Mouse (Mus musculus) right cerebral cortex, postnatal 36 days (tissue): Measurements from ENCODE around the gene Ankrd49.

ENCODE experiments used
- DNase-seq, 2 experiments: peaks; one replicate each; pipeline ENCODE4 v3.0.0; 2022; ENCODE audit warnings: low spot score in 2 of 2, mixed read lengths in 1 of 2

Gene Ankrd49

GRCm38 (mm10) chr9:14784039-14785002, at the start of gene Ankrd49, which contains the start of gene Mre11a:
TSS of gene Ankrd49 (minus strand) at chr9:14784856.
TSS of gene Mre11a (plus strand) at chr9:14784654.
- peak; percentile 89 to 92 for DNase-seq

DNA sequence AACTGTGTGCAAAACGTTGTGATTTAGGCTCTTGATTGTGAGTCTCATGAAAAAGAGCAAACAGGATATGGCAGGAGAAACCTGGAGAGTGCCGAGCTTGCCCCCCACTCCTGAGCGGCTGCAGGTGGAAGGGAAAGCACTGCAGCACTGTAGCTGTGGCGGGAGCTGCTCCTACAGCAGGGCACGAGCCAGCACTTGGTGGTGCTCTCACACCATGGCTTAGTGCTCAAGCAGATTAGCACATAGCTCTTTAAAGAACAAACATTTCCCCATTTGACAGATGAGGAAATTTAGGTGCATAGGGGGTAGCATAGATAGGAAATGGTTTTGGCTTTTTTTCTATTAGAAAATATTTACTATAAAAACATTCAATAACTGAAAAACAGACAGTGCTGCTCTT, 47.4 kb upstream of the Ankrd49 start:
- no peak for DNase-seq

- no peak for DNase-seq
Observed at GRCm38 (mm10) chr9:14827875-14828274, 43.2 kb upstream of the Ankrd49 start.

GRCm38 (mm10) chr9:14824840-14825239, 40.2 kb upstream of the Ankrd49 start:
- DNase-seq: no peak

- no peak for DNase-seq
Observed at GRCm38 (mm10) chr9:14821396-14821795, 36.7 kb upstream of the Ankrd49 start.

- peak; percentile 26 to 56 for DNase-seq
Observed at GRCm38 (mm10) chr9:14810111-14810510, 25.5 kb upstream of the Ankrd49 start.

- DNase-seq: no peak
Observed at GRCm38 (mm10) chr9:14806786-14807185, 22.1 kb upstream of the Ankrd49 start.

GRCm38 (mm10) chr9:14805714-14806113, 21.1 kb upstream of the Ankrd49 start:
- DNase-seq: no peak

DNA sequence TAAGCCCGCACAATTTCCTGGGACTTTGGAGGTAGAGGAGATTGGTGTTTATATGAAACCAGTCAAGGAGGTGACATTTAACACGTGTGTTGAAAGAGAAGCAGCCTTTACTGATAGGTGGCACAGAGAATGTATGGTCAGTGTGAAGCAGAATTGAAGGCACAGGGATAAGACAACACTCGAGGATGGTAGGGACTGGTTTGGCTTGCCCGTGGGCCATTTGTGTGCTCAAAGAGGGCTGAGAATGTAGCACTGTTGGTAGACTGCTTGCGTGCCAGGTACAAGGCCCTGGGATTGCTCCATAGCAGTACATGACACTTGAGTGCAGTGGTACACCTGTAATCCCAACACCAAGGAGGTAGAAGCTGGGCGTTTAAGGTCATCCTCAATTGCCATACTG, 2.7 kb upstream of the Ankrd49 start:
- no peak for DNase-seq

DNA sequence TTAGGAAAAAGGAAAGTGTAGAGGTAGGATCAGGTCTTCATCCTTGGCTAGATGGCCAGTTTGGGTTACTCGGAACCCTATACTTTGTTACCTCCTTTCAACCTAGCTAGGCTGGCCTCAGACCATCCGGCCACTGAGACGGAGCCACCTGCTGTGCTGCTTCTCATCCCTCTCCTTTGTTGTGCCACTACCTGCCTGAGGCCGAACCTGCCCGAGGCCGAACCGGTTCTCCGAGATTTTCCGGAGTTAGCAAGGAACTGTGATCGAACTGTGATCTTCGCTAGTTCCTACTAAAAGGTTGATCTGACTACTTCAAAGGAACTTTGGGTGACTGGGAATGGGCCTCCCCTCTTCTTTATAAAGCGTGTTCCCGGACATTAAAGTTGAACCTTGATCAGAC, 6.3 kb downstream of the Ankrd49 start:
- DNase-seq: no peak

GRCm38 (mm10) chr9:14773813-14774212, 10.8 kb downstream of the Ankrd49 start:
- no peak for DNase-seq

GRCm38 (mm10) chr9:14772074-14772473, 12.6 kb downstream of the Ankrd49 start:
- no peak for DNase-seq

DNA sequence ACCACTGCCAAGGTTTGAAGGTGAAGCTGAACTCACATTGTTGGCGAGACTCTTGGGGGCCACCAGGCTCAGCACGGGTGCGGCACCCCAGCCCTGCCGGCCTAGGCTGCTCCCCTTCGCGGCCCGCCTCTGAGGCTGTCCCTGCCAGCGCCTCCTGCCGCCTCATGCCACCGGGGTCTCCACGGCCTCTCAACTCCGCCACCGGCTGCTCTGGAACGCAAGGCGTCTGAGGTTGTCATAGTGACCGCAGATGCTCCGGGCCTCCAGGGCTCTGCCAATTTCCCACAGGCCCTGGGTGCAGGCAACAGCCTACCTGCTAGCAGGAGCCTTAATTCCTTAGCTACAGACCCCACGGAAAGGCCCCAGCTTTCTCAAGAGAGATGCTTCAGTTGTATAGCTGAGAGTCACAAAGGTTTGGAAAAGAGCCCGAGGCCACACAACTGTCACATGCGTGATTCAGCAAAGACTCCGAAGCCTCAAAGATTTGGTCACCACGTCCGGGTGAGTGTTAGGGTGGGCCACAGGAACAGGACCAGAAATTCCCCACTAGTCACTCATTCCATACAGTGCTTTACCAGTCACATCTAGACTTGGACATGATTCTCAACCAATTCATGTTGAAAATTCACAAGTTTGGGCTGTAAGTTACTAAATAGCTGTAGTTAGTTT, 13.7 kb downstream of the Ankrd49 start, which contains the start of gene 1700012B09Rik:
Gene 1700012B09Rik, minus strand, starts transcription at position 228 of the 669 bp plus-strand sequence.
- DNase-seq: no peak

DNA sequence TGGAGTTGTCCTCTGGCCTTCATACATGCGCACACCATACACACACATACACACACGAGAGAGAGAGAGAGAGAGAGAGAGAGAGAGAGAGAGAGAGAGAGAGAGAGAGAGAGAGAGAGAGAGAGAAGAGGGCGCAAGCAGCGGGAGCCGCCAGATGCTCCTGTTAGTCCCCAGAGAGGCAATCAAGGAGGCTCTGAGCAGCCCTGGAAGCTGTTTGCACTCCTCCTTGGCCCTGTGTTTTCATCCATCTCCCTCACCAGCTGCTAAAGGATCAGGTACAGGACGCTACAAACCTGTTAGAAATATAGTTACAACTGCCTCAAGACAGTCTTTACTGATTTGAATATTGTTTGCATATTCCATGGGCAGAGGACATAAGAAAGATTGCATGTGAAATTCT, 14.8 kb downstream of the Ankrd49 start:
- DNase-seq: no peak

- no peak for DNase-seq
Observed at GRCm38 (mm10) chr9:14764765-14765164, 19.9 kb downstream of the Ankrd49 start.

DNA sequence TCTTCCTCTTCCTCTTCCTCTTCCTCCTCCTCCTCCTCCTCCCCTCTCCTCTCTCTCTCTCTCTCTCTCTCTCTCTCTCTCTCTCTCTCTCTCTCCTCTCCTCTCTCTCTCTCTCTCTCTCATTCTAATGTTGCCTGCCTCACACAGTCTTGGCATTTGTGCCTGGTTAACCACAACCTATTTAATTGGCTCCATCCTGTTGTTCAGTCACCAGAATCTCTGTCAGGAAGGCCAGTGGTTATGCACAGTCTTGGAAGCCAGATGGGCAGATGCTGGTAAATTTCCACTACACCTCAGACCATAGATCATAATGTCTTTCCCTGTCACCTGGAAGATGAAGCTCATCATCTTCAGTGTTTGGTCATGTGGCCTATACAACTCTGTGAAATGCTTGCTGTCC, 25.4 kb downstream of the Ankrd49 start:
- DNase-seq: no peak

DNA sequence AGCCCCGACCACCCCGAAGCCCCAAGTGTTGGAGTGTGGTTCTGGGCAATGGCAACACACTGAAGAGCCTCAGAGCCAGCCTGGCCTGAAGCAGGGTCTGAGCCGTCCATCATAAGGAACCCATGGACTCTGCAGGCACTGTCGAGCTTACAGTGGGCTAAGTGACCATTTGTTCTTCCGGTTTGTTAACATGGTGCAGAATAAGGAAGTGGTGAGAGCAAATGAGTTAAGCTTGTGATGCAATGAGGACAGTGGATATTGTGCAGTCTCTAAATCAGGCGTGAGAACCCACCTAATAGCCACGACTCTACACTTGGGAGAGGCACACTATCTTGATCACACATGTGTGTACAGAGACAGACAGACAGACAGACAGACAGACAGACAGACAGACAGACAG, 26.1 kb downstream of the Ankrd49 start:
- DNase-seq: no peak

DNA sequence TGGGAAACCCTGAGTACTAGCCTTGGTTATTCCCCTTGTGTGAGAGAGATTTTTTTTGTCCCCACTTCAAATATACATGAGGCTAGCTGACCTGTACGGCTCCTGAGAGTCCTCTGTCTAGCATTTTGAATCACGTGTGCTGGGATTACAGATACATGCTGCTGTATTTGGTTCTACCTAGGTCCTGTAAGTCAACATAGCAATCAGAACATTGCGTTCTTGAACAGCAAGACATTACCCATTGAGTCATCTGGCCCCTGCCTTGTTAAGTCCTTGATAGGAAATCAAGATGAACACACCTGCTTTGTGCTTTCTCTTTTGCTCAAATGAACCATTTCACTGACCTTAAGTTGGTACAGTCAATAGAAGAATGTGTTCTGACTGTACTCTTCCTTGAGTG, 30.2 kb downstream of the Ankrd49 start:
- no peak for DNase-seq

GRCm38 (mm10) chr9:14753947-14754346, 30.7 kb downstream of the Ankrd49 start:
- no peak for DNase-seq

GRCm38 (mm10) chr9:14752001-14752522, 32.6 kb downstream of the Ankrd49 start, which contains the start of gene Fut4:
TSS of gene Fut4 (minus strand) at chr9:14752393.
- DNase-seq: no peak

- no peak for DNase-seq
Observed at GRCm38 (mm10) chr9:14751503-14752000, 33.1 kb downstream of the Ankrd49 start.

GRCm38 (mm10) chr9:14750901-14751502, 33.7 kb downstream of the Ankrd49 start:
- DNase-seq: no peak
